Mouse (Mus musculus): Measurements from ENCODE around the gene Bach2.

Bach2 gene

GRCm38 (mm10) chr4:32358602-32359464 is 120.2 kb downstream of the Bach2 start:
- peaks cover 5% of the 10 kb centered on the region; the same call in 1 of the 2 replicates for H3K4me1 ChIP-seq (replicated peaks; ENCODE audit: low read depth, low read length)
- H3K36me3 ChIP-seq (ENCODE audit: insufficient read depth, low read length): no peaks in the 10 kb centered on the region
- H3K4me3 ChIP-seq (replicated peaks; ENCODE audit: low read length): no peak overlapping the region
- H3K27me3 ChIP-seq (ENCODE audit: insufficient read depth, low read length): 0 out of 2 replicates have a peak, but pooled peaks cover 6% of the 10 kb centered on the region
- TF ChIP-seq POU5F1 (IDR thresholded peaks at IDR 0.05; ENCODE audit: borderline replicate concordance, low read length): no peak
- TF ChIP-seq NANOG (IDR thresholded peaks at IDR 0.05; ENCODE audit: borderline replicate concordance, low read length): no peak
- no peak for TF ChIP-seq CTCF (conservative IDR thresholded peaks at IDR 0.05; ENCODE audit: low read length)
- H3K9me3 ChIP-seq (ENCODE audit: low read length): no peaks in the 10 kb centered on the region

- Histone ChIP-seq H3K36me3 (ENCODE audit: insufficient read depth, low read length) (no peaks in the 10 kb centered on the region), H3K4me1 (replicated peaks; ENCODE audit: low read depth, low read length) (peaks cover 6% of the 10 kb centered on the region; the same call in 1 of the 2 replicates), H3K9me3 (ENCODE audit: low read length) (no peaks in the 10 kb centered on the region), H3K4me3 (replicated peaks; ENCODE audit: low read length) (no peak overlapping the region), H3K27me3 (ENCODE audit: insufficient read depth, low read length) (0 out of 2 replicates have a peak, but pooled peaks cover 6% of the 10 kb centered on the region)
- no peak for TF ChIP-seq CTCF (conservative IDR thresholded peaks at IDR 0.05; ENCODE audit: low read length)
- no peak for TF ChIP-seq NANOG (IDR thresholded peaks at IDR 0.05; ENCODE audit: borderline replicate concordance, low read length)
- TF ChIP-seq POU5F1 (IDR thresholded peaks at IDR 0.05; ENCODE audit: borderline replicate concordance, low read length): no peak
These were observed 121.0 kb downstream of the Bach2 start for GRCm38 (mm10) chr4:32359634-32360033.

- no peaks in the 10 kb centered on the region for H3K9me3 ChIP-seq (ENCODE audit: low read length)
- H3K27me3 ChIP-seq (ENCODE audit: insufficient read depth, low read length): 0 out of 2 replicates have a peak, but pooled peaks cover 6% of the 10 kb centered on the region
- TF ChIP-seq POU5F1 (IDR thresholded peaks at IDR 0.05; ENCODE audit: borderline replicate concordance, low read length) (no peak), CTCF (conservative IDR thresholded peaks at IDR 0.05; ENCODE audit: low read length) (no peak), NANOG (IDR thresholded peaks at IDR 0.05; ENCODE audit: borderline replicate concordance, low read length) (no peak)
- no peaks in the 10 kb centered on the region for H3K36me3 ChIP-seq (ENCODE audit: insufficient read depth, low read length)
- H3K4me1 ChIP-seq (replicated peaks; ENCODE audit: low read depth, low read length): peaks cover 14% of the 10 kb centered on the region
- H3K4me3 ChIP-seq (replicated peaks; ENCODE audit: low read length): no peak overlapping the region
These were observed 121.9 kb downstream of the Bach2 start for GRCm38 (mm10) chr4:32360496-32360895.

GRCm38 (mm10) chr4:32363488-32363984 is 124.9 kb downstream of the Bach2 start:
- 0 out of 2 replicates have a peak, but pooled peaks cover 6% of the 10 kb centered on the region for H3K27me3 ChIP-seq (ENCODE audit: insufficient read depth, low read length)
- no peaks in the 10 kb centered on the region for H3K36me3 ChIP-seq (ENCODE audit: insufficient read depth, low read length)
- peaks cover 16% of the 10 kb centered on the region for H3K4me1 ChIP-seq (replicated peaks; ENCODE audit: low read depth, low read length)
- H3K4me3 ChIP-seq (replicated peaks; ENCODE audit: low read length): no peak overlapping the region
- no peaks in the 10 kb centered on the region for H3K9me3 ChIP-seq (ENCODE audit: low read length)
- TF ChIP-seq CTCF (conservative IDR thresholded peaks at IDR 0.05; ENCODE audit: low read length) (no peak), NANOG (IDR thresholded peaks at IDR 0.05; ENCODE audit: borderline replicate concordance, low read length) (no peak), POU5F1 (IDR thresholded peaks at IDR 0.05; ENCODE audit: borderline replicate concordance, low read length) (no peak)

GRCm38 (mm10) chr4:32365144-32365907 is 126.7 kb downstream of the Bach2 start:
- Histone ChIP-seq H3K27me3 (ENCODE audit: insufficient read depth, low read length) (0 out of 2 replicates have a peak, but pooled peaks cover 6% of the 10 kb centered on the region), H3K36me3 (ENCODE audit: insufficient read depth, low read length) (no peaks in the 10 kb centered on the region), H3K9me3 (ENCODE audit: low read length) (no peaks in the 10 kb centered on the region), H3K4me3 (replicated peaks; ENCODE audit: low read length) (no peak overlapping the region), H3K4me1 (replicated peaks; ENCODE audit: low read depth, low read length) (peaks cover 16% of the 10 kb centered on the region)
- TF ChIP-seq NANOG (IDR thresholded peaks at IDR 0.05; ENCODE audit: borderline replicate concordance, low read length) (no peak), POU5F1 (IDR thresholded peaks at IDR 0.05; ENCODE audit: borderline replicate concordance, low read length) (no peak), CTCF (conservative IDR thresholded peaks at IDR 0.05; ENCODE audit: low read length) (no peak)

GRCm38 (mm10) chr4:32366176-32366575 is 127.6 kb downstream of the Bach2 start:
- TF ChIP-seq NANOG (IDR thresholded peaks at IDR 0.05; ENCODE audit: borderline replicate concordance, low read length) (no peak), POU5F1 (IDR thresholded peaks at IDR 0.05; ENCODE audit: borderline replicate concordance, low read length) (no peak), CTCF (conservative IDR thresholded peaks at IDR 0.05; ENCODE audit: low read length) (no peak)

GRCm38 (mm10) chr4:32368345-32368744 is 129.7 kb downstream of the Bach2 start:
- Histone ChIP-seq H3K4me3 (replicated peaks; ENCODE audit: low read length) (no peak overlapping the region), H3K27me3 (ENCODE audit: insufficient read depth, low read length) (0 out of 2 replicates have a peak, but pooled peaks cover 4% of the 10 kb centered on the region), H3K36me3 (ENCODE audit: insufficient read depth, low read length) (no peaks in the 10 kb centered on the region), H3K9me3 (ENCODE audit: low read length) (no peaks in the 10 kb centered on the region), H3K4me1 (replicated peaks; ENCODE audit: low read depth, low read length) (peaks cover 16% of the 10 kb centered on the region)
- TF ChIP-seq POU5F1 (IDR thresholded peaks at IDR 0.05; ENCODE audit: borderline replicate concordance, low read length): no peak
- TF ChIP-seq NANOG (IDR thresholded peaks at IDR 0.05; ENCODE audit: borderline replicate concordance, low read length): no peak
- no peak for TF ChIP-seq CTCF (conservative IDR thresholded peaks at IDR 0.05; ENCODE audit: low read length)

More at GRCm38 (mm10) chr4:32366176-32366575, 127.6 kb downstream of the Bach2 start:
- Histone ChIP-seq H3K4me3 (replicated peaks; ENCODE audit: low read length) (no peak overlapping the region), H3K4me1 (replicated peaks; ENCODE audit: low read depth, low read length) (peaks cover 16% of the 10 kb centered on the region), H3K9me3 (ENCODE audit: low read length) (no peaks in the 10 kb centered on the region), H3K27me3 (ENCODE audit: insufficient read depth, low read length) (0 out of 2 replicates have a peak, but pooled peaks cover 6% of the 10 kb centered on the region), H3K36me3 (ENCODE audit: insufficient read depth, low read length) (no peaks in the 10 kb centered on the region)

GRCm38 (mm10) chr4:32373085-32373484 is 134.5 kb downstream of the Bach2 start:
- Histone ChIP-seq H3K36me3 (ENCODE audit: insufficient read depth, low read length) (no peaks in the 10 kb centered on the region), H3K4me1 (replicated peaks; ENCODE audit: low read depth, low read length) (0 out of 2 replicates have a peak, but pooled peaks cover 4% of the 10 kb centered on the region), H3K9me3 (ENCODE audit: low read length) (no peaks in the 10 kb centered on the region), H3K4me3 (replicated peaks; ENCODE audit: low read length) (no peak overlapping the region), H3K27me3 (ENCODE audit: insufficient read depth, low read length) (no peaks in the 10 kb centered on the region)
- no peak for TF ChIP-seq CTCF (conservative IDR thresholded peaks at IDR 0.05; ENCODE audit: low read length)
- no peak for TF ChIP-seq POU5F1 (IDR thresholded peaks at IDR 0.05; ENCODE audit: borderline replicate concordance, low read length)
- no peak for TF ChIP-seq NANOG (IDR thresholded peaks at IDR 0.05; ENCODE audit: borderline replicate concordance, low read length)

Data from E14TG2a.4 (cell line).